Mouse (Mus musculus) frontal cortex, postnatal 36 days (tissue): ENCODE results near the gene Ppm1n.

Source experiments
- DNase-seq, 2 experiments: peaks; one replicate each; pipeline ENCODE4 v3.0.0; 2022; ENCODE audit warnings: low spot score in 2 of 2

The Ppm1n gene

GRCm38 (mm10) chr7:19279581-19280114 is at the start of gene Ppm1n:
Ppm1n (minus strand) TSS chr7:19280064.
- DNase-seq: no peak

DNA sequence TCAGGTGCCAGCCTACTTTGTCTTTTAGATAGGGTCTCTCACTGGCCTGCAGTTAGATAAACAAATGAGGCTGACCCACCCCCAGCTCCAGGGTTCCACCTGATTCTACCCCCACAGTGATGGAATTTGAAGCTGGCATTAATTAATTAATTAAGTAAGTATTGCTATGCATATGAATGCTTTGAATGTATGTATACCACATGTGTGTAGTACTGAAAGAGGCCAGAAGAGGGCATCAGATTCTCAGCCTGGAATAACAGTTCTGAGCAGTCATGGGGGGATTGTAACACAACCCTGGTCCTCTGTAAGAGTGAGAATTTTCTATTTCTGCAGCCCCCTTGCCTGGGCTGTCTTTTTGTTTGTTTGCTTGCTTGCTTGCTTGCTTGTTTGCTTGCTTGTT is 48.6 kb upstream of the Ppm1n start:
- no peak for DNase-seq

DNA sequence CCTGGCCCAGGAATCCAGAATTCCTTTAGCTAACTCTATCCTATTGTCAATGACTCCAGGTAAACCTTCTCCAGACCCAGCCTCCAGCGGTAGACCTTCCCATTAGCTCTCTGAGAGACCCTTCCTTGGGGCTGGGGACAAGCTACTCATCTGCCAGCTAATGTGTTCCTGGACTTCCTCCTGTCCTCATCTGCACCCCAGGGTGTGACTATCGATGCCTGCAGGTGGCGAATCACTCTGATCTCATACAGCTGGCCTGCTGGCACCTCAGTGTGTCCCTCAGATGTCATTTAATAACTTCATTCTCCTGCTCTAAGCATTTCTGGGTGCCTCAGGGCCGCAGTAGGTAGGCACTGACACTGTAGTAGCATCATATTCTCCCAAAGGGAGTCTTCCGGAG is 47.9 kb upstream of the Ppm1n start:
- DNase-seq: no peak

- DNase-seq: peak; percentile 84 to 90
These were observed 47.3 kb upstream of the Ppm1n start for GRCm38 (mm10) chr7:19327128-19327527.

DNA sequence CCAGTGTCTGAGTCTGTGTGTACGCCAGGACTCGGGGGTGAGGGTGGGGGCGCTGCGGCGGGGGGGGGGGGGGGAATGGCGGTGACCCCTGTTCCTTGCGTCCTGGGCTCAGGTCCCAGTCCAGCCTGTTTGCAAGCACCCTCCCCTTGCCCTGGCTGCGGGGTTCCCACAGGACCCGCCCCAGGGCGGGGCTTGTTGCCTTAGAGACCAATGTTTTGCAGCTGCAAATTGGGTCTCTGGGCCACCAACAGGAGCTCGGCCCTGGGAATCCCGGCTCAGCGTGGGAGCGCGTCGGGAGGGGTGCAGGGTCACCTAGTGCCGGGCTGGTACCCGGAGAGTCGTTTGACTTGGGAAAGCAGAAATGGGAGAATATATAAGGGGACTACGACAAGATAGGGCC is 46.5 kb upstream of the Ppm1n start:
- DNase-seq: peak; percentile 62 to 79

- no peak for DNase-seq
These were observed 45.7 kb upstream of the Ppm1n start for GRCm38 (mm10) chr7:19325262-19326199.

DNA sequence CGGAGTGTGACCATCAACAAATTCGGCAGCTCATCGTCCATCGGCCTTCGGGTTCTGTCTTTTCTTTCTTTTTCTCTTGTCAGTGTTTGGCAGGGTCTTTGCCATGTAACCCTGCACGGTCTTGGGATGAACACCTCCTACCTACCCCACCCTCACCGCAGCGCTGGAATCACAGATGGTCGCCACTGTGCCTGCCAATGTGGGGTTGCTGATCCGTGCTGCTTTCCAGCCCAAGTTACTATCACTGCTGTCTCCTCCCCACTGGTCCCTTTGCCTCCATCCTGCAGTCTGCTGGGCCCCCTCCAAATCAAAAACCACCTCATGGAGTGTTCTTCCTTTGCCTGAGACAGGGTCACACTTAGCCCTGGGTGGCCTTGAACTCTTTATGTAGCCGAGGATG is 44.4 kb upstream of the Ppm1n start:
- no peak for DNase-seq

GRCm38 (mm10) chr7:19322489-19322888 is 42.6 kb upstream of the Ppm1n start:
- no peak for DNase-seq

DNA sequence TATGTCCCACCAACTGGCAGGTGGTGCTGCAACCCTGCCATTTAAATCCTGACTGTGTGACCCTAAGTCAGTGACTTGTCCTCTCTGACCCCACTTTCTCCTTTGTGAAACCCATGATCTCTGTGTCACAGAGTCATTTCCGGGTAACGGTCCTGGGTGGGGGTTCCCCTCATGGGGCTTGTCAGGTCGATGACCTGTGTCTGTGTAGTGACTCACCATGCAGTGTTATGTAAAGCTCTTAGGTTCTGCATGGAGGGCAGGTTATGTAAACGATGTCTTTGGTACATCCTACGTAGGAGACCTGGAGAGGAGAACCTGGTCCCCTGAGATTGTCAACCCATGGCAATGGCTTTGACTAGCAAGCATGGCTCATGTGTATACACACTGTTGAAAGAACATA is 41.6 kb upstream of the Ppm1n start:
- no peak for DNase-seq

DNA sequence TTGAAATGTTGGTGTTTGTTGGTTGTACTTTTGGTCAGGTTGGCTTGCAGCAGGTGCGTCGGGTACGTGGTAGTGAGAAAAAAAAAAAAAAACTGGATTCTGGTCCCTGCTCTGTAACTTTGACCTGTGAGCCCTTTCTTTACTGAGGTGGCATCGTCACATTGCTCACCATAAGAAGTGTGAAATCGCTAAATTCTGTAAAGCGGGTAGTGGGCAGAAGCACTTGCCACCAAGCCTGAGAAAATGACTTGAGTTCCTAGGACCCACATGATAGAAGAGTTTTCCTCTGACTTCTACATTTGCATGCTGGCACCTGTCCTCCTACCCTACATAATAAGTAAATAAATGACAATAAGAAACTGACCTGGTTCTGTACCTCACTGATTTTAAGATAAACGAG is 40.8 kb upstream of the Ppm1n start:
- no peak for DNase-seq

- peak; percentile 91 to 96 for DNase-seq
These were observed 40.0 kb upstream of the Ppm1n start for GRCm38 (mm10) chr7:19319906-19320305.

- no peak for DNase-seq
These were observed 39.6 kb upstream of the Ppm1n start for GRCm38 (mm10) chr7:19319458-19319857.

- no peak for DNase-seq
These were observed 38.8 kb upstream of the Ppm1n start for GRCm38 (mm10) chr7:19318676-19319075.

GRCm38 (mm10) chr7:19318201-19318600 is 38.3 kb upstream of the Ppm1n start:
- no peak for DNase-seq

DNA sequence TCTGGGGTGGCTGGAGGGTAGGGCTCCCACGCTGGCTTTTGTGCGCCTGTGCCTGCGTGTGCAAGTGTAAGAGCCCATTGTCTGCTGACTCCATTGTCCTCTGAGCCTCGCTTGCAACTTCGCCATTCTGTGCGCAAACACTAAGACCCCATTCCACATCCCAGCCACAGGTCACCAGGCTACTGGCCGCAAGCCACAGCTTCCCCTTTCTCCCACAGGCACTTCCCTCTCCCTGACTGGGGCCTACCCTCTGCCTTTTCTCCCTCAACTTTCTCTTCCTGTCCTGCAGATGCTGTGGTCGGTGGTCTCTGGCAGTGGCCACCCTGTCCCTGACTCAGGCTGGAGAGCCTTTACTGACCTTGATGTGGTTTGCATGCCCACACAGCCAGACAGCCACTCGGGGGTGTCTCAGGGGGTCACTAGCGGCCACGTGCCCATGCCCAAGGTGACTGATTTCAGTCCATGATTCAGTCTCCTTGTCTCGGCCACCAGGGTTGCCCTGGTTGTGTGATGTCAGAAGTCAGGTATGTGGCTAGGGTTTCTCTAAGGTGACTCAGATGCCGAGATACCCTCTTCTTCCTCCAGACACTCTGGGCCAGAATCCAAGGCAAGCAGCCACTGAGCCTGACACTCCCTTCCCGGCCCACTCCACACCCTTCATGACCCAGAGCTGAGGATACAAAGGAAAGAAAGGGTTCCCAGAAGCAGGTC is 36.7 kb upstream of the Ppm1n start:
- DNase-seq: no peak

DNA sequence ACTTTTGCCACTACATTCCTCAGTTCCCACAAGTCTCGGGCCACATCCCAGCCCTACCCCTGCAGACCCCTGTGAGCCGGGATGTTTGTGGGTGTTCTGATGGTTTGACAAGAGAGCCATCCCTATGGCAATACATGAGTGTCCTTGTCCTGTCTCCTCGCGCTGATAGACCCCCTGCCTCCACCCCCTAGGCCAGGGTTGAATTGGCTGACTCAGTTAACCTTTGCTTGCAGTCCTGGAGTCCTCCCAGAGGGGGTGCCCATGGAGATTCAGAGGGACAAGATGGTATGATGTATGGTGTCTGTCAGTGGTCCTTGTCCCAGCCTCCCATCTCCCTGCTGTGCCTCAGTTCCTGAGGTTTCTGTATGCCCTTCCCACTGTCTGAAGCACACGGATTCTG is 34.2 kb upstream of the Ppm1n start:
- no peak for DNase-seq

GRCm38 (mm10) chr7:19311991-19312390 is 32.1 kb upstream of the Ppm1n start:
- DNase-seq: no peak

- peak; percentile 95 to 97 for DNase-seq
These were observed 30.2 kb upstream of the Ppm1n start, which contains the start of gene Fosb for GRCm38 (mm10) chr7:19309884-19310641. Fosb (minus strand) TSS chr7:19310051.

DNA sequence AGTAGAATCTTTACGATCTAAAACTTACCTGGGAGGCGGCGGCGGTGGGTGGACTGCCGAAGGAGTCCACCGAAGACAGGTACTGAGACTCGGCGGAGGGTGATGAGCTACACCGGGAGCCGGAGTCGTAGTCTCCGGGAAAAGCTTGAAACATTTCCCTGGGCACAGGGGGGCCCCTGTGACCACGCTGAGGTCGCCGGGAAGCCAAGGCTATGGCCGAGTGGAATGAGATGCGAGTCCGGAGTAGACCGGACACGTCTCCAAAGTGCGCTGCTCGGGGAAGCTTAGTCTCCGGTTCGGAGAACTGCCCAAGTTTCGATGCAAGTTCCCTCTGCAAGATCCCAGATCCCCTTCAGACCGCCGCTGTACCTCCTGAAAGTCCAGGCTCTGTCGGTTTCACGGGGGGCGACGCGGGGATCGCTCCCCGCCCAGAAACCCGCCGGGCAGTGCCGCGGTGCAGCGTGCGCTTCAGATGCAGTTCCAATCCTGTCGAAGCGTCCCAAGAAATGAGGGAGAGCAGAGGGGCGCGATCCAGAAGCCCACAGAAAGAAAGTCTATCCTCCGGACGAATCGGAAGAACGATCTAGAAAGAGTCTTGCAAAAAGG is 29.5 kb upstream of the Ppm1n start:
- no peak for DNase-seq

DNA sequence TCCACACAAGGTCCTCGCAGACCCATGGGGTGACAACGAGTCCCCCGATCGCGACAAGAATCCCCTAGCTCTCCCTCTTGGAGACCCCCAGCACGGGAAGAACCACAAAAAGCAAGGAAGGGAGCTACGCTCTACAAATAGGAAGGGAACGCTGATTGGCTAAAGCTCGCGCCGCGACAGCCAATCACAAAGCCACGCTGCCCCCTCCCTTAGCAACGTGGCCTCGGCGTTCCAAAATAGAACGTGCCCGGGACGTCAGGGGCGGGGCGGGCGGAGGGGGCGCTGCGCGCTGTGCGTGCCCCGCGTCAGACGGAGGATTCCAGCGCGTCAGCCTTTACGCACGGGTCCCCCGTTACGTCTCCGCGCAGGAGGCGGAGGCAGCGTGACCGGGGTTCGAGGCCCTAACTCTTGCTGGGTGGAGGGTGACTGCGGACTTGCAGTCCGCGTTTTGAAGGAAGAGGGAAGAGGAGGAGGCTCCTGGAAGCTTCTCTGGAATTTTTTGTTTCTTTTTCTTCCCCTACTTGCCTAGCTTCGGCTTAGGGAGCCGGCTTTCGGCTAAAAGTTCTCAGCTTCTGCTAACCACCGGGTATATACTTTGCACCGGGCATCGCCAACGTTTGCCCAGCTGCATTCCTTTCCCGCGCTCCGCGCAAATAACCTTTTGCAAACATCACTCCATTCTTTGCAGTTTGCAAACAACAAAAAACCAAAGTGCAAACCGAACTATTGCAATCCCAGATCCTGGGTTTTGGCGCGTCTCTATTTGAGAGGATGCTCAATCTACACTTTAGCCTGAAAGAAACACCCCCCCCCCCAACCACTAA is 28.8 kb upstream of the Ppm1n start:
- peak; percentile 96 to 98 for DNase-seq
